Mouse (Mus musculus) embryonic facial prominence, embryonic 10.5 days (tissue): ENCODE data around the gene Smagp. TPM values are rescaled to one million over a fixed set of nuclear protein-coding genes. Genes with fewer than 3 reads are reported as not detected.
A peak's percentile ranks its signal among the peaks of the same experiment; 100 is the strongest.
"Not testable (repeated sequence)": the region's sequence is repeated elsewhere in the genome, so short reads cannot be mapped to it uniquely, and the experiment has no call there.

ENCODE experiments used
- DNase-seq: peaks from one replicate; pipeline ENCODE4 v3.0.0-alpha.2; 2017; ENCODE audit warnings: low spot score
- H3K27ac ChIP-seq: fragments of 300-500 bp; sonication (generic); replicated peaks from 2 replicates; pipeline ENCODE4 v1.5.1; 2016; ENCODE audit warnings: mild to moderate bottlenecking
- H3K27me3 ChIP-seq: fragments of 300-500 bp; sonication (generic); replicated peaks from 2 replicates; pipeline ENCODE4 v1.6.1; 2016; ENCODE audit warnings: low read depth, mild to moderate bottlenecking; ENCODE audit not compliant: poor library complexity, severe bottlenecking
- H3K36me3 ChIP-seq: fragments of 300-500 bp; sonication (generic); replicated peaks from 2 replicates; pipeline ENCODE4 v1.6.1; 2016; ENCODE audit warnings: mild to moderate bottlenecking, moderate library complexity
- H3K4me1 ChIP-seq: fragments of 300-500 bp; sonication (generic); 2 replicates; pipeline ENCODE4 v1.6.1; 2016
- H3K4me3 ChIP-seq: fragments of 300-500 bp; sonication (generic); 2 replicates; pipeline ENCODE4 v1.5.1; 2016; ENCODE audit warnings: mild to moderate bottlenecking, moderate library complexity
- H3K9me3 ChIP-seq: fragments of 300-500 bp; sonication (generic); 2 replicates; pipeline ENCODE4 v1.6.1; 2016; ENCODE audit warnings: mild to moderate bottlenecking
- WGBS: fragments of 180-500 bp; shearing (Covaris S2); methylation state at CpG from one replicate; pipeline ENCODE4 v1.1.7; 2016; 5-methylcytosine and 5-hydroxymethylcytosine counted together
- polyA plus RNA-seq: library from polyadenylated mRNA; unstranded; fragments of >200 nt; fragmentation: Nextera tagmentation; extraction: Ambion mirVana; gene quantifications from 2 replicates; pipeline ENCODE4 v1.2.1, GENCODE M21; 2016

Smagp gene
- polyA plus RNA-seq, 1 experiment from 2014 or later = 7.3 TPM

DNA sequence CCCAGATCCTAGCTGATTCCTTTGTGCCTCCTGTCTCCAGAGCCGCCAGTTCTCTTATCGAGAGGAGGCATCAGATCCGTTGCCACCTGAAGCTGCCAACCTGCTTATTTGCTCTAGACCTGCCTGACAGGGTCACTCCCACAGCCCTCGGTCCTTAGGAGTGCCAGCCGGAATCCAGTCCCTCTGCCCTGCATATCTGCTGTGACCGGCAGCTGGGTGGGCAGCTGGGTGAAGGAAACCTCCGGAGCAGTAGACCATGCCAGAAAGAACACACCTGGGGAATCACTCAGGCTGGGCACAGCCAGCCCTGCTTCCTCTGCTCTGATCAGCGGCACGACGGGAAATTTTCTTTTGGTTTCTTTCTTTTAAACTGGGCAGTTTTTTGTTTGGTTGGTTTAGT is 3.4 kb downstream of the Smagp start:
- DNase-seq = no peak
- no peak overlapping the region for H3K4me3 ChIP-seq
- H3K9me3 ChIP-seq = no peaks in the 10 kb centered on the region
- H3K4me1 ChIP-seq = peaks cover 31% of the 10 kb centered on the region
- WGBS = 83% methylated on average over 10 of the region's 10 CpGs
- H3K36me3 ChIP-seq = no peaks in the 10 kb centered on the region
- H3K27me3 ChIP-seq = peaks cover 84% of the 10 kb centered on the region
- no peak overlapping the region for H3K27ac ChIP-seq

DNA sequence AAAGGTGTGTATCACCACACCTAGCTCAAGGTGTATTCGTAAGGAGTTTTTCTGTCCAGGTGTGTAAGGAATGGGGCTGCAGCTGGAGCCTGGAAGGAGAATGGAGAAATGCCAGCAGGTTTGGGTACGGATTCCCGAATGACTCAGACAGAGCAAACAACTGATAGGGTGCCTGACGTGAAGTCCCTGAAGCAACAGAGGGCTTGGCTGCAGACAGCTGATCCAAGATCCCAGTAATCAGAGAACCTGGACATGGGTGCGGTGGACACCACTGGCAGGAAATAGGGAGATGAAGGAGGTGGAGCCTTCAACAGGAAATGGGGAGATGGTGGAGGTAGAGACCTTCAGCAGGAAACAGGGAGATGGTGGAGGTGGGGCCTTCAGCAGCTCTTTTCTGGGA is 4.4 kb downstream of the Smagp start:
- H3K4me3 ChIP-seq = no peak overlapping the region
- H3K9me3 ChIP-seq = no peaks in the 10 kb centered on the region
- 88% methylated on average over 5 of the region's 5 CpGs for WGBS
- no peaks in the 10 kb centered on the region for H3K36me3 ChIP-seq
- peaks cover 36% of the 10 kb centered on the region for H3K4me1 ChIP-seq
- no peak for DNase-seq
- H3K27me3 ChIP-seq = peaks cover 73% of the 10 kb centered on the region
- no peak overlapping the region for H3K27ac ChIP-seq

DNA sequence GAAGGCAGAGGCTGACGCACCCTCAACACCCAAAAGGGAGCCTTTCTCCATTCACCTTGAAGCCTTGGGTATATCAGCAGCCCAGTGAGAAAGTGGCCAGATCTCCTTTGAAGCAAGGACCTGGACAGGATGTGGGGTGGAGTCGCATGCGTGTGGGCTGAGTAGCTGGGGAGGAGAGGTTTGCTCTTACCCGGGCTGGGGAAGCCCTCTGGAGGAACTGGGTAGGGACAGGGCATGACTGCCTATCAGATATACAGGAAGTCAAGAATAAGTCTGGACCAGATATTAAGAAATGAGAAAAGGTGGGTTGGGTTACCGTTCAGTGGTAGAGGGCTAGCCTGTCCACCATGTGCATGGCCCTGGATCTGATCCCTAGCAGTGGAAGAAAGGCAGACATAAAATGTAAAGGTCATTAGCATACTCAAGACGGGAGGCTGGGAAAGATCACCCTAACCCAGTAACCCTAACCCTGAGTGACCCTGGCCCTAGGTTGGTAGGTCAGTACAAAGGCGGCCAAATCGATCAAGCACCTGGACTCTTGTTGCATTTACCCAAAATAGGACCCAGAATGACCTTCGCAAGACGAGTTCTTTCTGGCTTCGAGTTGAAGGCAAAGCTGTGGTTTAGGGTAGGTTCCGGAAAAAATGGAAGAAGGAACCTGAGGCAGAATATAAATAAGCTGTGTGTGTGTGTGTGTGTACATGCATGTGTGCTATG is 5.1 kb downstream of the Smagp start:
- H3K36me3 ChIP-seq = no peaks in the 10 kb centered on the region
- WGBS = 87% methylated on average over 12 of the region's 12 CpGs
- no peak overlapping the region for H3K27ac ChIP-seq
- H3K27me3 ChIP-seq = peaks cover 66% of the 10 kb centered on the region
- H3K4me3 ChIP-seq = no peak overlapping the region
- peaks cover 29% of the 10 kb centered on the region for H3K4me1 ChIP-seq
- no peak for DNase-seq
- no peaks in the 10 kb centered on the region for H3K9me3 ChIP-seq

DNA sequence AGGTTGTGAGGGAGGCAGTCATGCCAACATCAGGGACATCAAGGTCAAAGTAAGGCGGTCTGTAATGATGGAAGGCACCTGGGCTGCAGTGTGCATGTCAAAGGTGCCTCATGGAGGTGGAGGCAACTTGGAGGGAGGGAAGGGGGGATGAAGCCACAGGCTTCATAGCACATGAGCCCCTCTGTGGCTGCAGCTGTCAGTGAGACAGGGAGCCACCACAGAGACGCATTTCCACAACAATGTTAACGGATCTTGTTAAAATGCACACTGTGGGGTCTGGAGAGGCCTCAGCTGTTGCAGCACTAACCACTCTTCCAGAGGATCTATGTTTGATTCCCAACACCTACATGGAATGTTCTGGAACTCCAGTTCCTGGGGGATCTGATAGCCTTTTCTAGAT is 6.6 kb downstream of the Smagp start:
- no peak overlapping the region for H3K4me3 ChIP-seq
- H3K9me3 ChIP-seq = no peaks in the 10 kb centered on the region
- WGBS = 74% methylated on average over 3 of the region's 3 CpGs
- H3K4me1 ChIP-seq = peaks cover 20% of the 10 kb centered on the region
- H3K27ac ChIP-seq = 0 out of 2 replicates have a peak overlapping the region, but pooled peaks have one; percentile 14
- H3K27me3 ChIP-seq = peaks cover 52% of the 10 kb centered on the region
- no peaks in the 10 kb centered on the region for H3K36me3 ChIP-seq
- DNase-seq = no peak

DNA sequence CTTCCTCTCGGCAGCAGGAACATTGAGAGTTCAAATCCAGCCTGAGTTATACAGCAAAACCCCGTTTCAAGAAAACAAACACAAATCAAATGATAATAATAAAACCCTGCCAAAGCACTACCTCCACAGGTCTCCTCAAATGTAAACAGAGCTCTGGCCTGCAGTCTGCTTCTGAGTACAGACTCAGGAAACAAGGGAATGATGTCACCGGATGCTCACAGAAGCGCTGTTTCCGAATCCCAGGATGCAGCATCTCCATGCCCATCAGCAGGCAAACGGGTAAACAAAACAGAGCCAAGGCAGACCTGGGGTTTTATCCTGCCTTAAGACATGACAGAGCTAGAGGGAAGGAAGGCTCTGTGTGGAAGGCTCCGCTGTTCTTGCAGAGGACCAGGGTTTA is 7.9 kb downstream of the Smagp start:
- Histone ChIP-seq H3K4me1 (peaks cover 20% of the 10 kb centered on the region), H3K27me3 (peaks cover 38% of the 10 kb centered on the region), H3K36me3 (no peaks in the 10 kb centered on the region), H3K4me3 (no peak overlapping the region), H3K27ac (no peak overlapping the region), H3K9me3 (no peaks in the 10 kb centered on the region)
- WGBS = 38% methylated on average over 7 of the region's 7 CpGs
- no peak for DNase-seq

DNA sequence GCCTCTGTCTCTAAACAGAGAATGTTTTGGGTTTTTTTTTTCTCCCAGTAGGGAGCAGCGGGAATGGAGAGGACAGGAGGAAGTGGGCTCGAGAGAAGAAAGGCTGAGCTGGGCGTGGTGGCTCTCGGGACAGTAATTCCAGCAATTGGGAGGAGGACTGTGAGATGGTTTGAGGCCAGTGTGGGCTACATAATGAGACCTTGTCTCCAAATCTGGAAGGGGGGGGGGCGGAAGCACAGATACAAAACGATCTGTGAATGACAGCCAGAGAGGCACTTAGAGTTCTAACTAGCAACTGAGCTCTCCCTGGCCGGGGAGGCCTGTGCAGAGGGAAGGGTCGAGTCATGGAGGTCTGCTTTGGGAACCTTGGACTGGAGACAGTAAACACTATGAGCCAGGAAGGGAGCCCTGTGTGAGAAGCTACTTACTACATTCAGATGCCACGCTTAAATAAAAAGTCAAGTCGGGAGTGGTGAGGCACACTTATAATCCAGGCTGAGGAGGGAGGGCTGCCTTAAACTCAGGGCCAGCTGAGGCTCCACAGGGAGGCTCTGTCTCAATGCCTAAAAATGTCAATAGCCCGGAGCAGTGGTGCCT is 8.9 kb downstream of the Smagp start:
- no peak for DNase-seq
- H3K27ac ChIP-seq = peak overlapping the region; percentile 2

DNA sequence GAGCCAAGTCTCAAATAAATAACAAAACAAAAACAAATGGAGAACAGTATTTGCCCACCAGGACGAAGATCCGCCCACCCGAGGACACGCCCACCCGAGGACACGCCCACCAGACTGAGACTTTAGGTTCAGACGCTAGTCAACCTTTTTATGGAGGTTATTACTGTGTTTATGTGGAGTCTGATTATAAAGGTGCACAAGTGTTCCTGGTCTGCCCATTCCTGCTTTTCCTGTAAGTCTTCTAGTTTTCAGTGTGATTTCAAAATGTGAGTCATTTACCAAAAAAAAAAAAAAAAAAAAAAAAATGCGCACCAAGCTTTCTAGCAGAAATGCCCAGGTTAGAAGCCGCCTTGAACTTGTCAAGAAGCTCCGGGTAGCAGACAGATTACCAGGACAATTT is 9.5 kb downstream of the Smagp start:
- no peak for DNase-seq
- Histone ChIP-seq H3K27ac (no peak overlapping the region), H3K9me3 (no peaks in the 10 kb centered on the region), H3K36me3 (no peaks in the 10 kb centered on the region), H3K27me3 (peaks cover 23% of the 10 kb centered on the region), H3K4me3 (no peak overlapping the region), H3K4me1 (peaks cover 17% of the 10 kb centered on the region)
- 14% methylated on average over 10 of the region's 10 CpGs for WGBS

More for the DNA sequence above, 8.9 kb downstream of the Smagp start:
- H3K9me3 ChIP-seq = no peaks in the 10 kb centered on the region
- H3K4me1 ChIP-seq = peaks cover 19% of the 10 kb centered on the region
- 0 out of 2 replicates have a peak overlapping the region, but pooled peaks have one; percentile 14 for H3K4me3 ChIP-seq
- whole genome bisulfite sequencing = 6% methylated on average over 11 of the region's 11 CpGs
- peaks cover 29% of the 10 kb centered on the region for H3K27me3 ChIP-seq
- no peaks in the 10 kb centered on the region for H3K36me3 ChIP-seq

DNA sequence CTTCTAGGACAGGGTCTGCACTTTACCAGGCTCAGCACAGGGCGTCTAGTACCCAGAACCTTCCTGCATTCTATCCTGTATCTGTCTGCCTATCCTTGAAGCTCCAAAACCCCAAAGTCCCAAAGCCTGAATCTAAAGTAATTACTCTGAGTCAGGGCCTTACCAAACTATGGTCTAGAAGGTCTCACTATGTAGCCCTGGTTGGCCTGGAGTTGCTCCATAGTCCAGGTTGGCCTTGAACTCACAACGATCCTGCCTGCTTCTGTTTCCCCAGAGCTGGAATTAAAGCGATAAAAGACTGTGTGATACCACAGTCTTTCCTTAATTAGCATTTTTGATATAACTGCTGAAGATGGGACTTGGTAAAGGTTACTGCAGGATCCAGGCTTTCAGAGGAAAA is 12.3 kb downstream of the Smagp start:
- no peak for DNase-seq
- H3K36me3 ChIP-seq = peaks cover 25% of the 10 kb centered on the region
- H3K4me1 ChIP-seq = peaks cover 17% of the 10 kb centered on the region
- H3K4me3 ChIP-seq = no peak overlapping the region
- H3K27me3 ChIP-seq = peaks cover 7% of the 10 kb centered on the region
- 89% methylated on average over 3 of the region's 3 CpGs for WGBS
- H3K27ac ChIP-seq = no peak overlapping the region
- no peaks in the 10 kb centered on the region for H3K9me3 ChIP-seq

DNA sequence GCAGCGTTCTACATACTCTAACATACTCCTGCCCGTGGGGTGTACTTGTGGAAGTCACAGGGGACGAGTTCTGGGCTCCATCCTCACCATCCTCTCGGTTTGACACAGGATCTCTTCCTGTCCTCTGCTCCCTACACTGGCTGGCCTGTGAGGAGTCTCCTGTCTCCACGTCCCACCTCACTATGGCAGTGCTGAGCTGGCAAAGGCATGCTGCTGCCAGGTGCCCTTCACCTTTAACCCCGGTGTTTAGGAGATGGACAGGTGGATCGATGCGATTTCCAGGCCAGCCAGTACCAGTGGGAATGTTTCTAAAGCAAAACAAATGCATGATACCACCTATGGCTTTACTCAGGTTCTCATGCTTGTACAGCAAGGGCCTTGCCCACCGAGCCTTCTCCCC is 13.0 kb downstream of the Smagp start:
- Histone ChIP-seq H3K27me3 (peaks cover under 1% of the 10 kb centered on the region), H3K9me3 (no peaks in the 10 kb centered on the region), H3K4me3 (no peak overlapping the region), H3K4me1 (peaks cover 13% of the 10 kb centered on the region), H3K27ac (no peak overlapping the region), H3K36me3 (peaks cover 32% of the 10 kb centered on the region)
- DNase-seq = no peak
- 87% methylated on average over 9 of the region's 9 CpGs for WGBS

DNA sequence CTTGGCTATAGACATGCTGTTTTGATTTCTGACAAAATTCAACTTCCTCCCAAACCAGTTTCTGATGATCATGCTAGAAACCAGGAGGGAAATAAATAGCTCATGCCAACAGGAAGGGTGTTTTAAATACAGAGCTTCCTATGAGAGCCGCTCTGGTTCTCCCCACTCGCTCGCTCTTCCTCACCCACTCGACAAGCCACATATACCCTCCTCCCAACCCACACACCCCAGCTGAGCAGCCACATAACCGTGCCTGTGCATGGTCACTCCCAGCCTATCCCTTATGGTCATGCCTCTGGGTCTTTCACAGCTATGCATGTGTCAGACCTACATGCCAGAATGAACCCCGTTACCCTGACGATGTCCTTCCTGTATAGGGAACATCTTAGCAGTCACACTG is 14.6 kb downstream of the Smagp start:
- no peak overlapping the region for H3K4me3 ChIP-seq
- H3K4me1 ChIP-seq = no peaks in the 10 kb centered on the region
- no peak for DNase-seq
- H3K27ac ChIP-seq = no peak overlapping the region
- no peaks in the 10 kb centered on the region for H3K27me3 ChIP-seq
- 85% methylated on average over 7 of the region's 7 CpGs for WGBS
- peaks cover 48% of the 10 kb centered on the region for H3K36me3 ChIP-seq
- H3K9me3 ChIP-seq = no peaks in the 10 kb centered on the region

DNA sequence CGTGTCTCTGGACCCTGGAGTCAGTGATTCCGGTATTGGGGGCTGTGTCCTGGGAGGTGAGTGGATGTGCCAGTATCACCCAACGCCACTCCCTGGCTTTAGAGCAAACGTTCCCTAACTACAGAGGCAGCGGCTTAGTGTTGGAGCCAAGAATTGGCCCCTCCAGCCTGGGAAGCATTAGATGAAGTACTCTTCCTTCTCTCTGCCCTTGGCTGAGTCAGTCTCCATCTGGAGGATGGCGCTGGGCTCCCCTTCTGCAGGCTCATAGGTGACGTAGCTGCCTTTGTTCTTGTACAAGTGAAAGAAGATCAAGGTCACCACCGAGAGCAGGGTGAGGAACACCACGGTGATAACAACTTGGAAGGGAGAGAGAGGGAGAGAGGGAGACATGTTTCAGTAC is 15.1 kb downstream of the Smagp start:
- not testable (repeated sequence) for H3K4me3 ChIP-seq, DNase-seq, H3K9me3 ChIP-seq, H3K4me1 ChIP-seq, H3K27me3 ChIP-seq, H3K27ac ChIP-seq
- 85% methylated on average over 9 of the region's 9 CpGs for WGBS
- peaks cover 51% of the 10 kb centered on the region for H3K36me3 ChIP-seq

DNA sequence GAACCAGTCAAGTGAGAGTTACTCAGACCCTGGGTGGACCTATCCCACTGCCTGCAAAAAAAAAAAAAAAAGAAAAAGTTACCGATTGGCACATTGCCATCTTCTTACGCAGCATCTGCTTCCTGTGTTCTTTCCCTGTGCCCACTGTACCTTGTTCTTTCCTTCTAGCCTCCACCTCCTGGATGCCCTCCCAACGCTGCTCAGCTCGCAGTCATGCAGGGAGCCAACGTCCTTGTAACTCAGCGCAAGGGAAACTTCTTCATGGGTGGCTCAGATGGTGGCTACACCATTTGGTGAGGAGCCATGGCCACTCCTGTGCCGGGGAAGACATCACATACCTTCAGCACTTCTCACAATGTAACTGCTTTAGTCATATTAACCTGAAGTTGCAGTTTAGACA is 17.5 kb downstream of the Smagp start:
- Histone ChIP-seq H3K9me3 (no peaks in the 10 kb centered on the region), H3K4me1 (peaks cover 16% of the 10 kb centered on the region), H3K4me3 (no peak overlapping the region), H3K27ac (no peak overlapping the region), H3K27me3 (peaks cover 4% of the 10 kb centered on the region), H3K36me3 (peaks cover 51% of the 10 kb centered on the region)
- 92% methylated on average over 7 of the region's 7 CpGs for WGBS
- DNase-seq = no peak

DNA sequence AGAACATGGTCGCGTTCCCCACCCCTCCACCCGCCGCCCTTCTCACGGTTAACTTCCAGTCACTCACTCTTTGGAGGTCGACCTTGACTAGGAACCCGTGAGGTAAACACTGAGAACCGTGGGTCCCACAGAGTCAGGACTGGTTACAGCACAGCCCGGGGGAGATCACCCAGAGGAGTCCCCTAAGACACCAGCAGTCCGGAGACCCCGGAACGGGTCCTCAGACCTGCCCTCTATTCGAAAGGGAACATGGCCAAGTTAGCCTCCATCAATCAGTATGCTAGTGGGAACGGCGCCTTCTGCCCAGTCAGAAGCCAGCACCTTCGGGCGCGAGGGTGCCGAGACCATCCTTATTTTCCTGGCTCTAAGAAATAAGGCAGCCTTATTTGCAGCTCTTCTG is 20.5 kb downstream of the Smagp start:
- no peaks in the 10 kb centered on the region for H3K9me3 ChIP-seq
- DNase-seq = no peak
- H3K4me1 ChIP-seq = peaks cover 27% of the 10 kb centered on the region
- H3K4me3 ChIP-seq = peak overlapping the region; percentile 91
- peaks cover 43% of the 10 kb centered on the region for H3K36me3 ChIP-seq
- 1% methylated on average over 19 of the region's 19 CpGs for WGBS
- H3K27ac ChIP-seq = peak overlapping the region; percentile 96
- peaks cover 15% of the 10 kb centered on the region for H3K27me3 ChIP-seq
